Mouse (Mus musculus): ENCODE measurements around the gene Tbcd.

DNA sequence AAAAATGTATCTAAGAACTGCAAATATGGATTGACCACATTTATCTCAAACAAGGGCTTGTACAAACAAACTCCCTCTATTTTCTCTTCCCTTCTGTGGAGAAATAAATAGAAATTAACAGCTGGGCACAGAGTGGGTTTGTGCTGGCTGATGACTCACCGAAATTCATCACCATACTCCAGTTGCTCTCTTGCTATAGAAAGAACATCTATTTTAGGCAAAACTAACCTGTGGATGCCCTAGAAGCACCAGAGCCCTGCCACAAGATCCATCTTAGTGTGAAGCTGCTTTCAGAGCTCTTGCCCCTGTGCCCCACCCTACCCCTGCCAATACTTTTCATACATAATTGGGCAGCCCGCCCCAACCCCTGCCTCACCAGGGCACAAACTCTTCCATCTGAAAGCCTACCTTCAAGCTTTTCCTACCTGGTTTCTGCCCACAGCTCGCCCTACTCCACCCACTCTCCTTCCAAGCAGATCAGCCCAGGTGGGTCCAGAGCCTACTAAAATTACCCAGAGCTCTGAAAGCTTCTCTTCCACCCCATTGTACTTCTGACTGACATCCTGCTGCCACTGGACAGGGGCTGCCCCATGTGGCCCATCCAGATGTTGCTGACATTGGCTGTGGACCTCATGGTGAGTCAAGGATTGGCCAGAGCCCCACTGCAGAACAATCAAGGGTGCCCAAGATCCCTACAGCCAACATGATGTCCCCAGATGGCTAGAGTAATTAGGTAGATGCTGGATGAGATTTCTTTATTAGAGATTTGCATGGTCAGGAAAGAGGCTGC, 44.2 kb upstream of the Tbcd start:
- no peak for TF ChIP-seq CTCF (conservative IDR thresholded peaks at IDR 0.05; ENCODE audit: low read length)
- no peak for TF ChIP-seq NANOG (IDR thresholded peaks at IDR 0.05; ENCODE audit: borderline replicate concordance, low read length)
- TF ChIP-seq POU5F1 (IDR thresholded peaks at IDR 0.05; ENCODE audit: borderline replicate concordance, low read length): no peak
